Mouse (Mus musculus): ENCODE data around the gene Cachd1. TPM values are rescaled to one million over a fixed set of nuclear protein-coding genes. Genes with fewer than 3 reads are reported as not detected.

The Cachd1 gene
- polyA plus RNA-seq, 1 experiment from 2014 or later: 39.7 TPM

DNA sequence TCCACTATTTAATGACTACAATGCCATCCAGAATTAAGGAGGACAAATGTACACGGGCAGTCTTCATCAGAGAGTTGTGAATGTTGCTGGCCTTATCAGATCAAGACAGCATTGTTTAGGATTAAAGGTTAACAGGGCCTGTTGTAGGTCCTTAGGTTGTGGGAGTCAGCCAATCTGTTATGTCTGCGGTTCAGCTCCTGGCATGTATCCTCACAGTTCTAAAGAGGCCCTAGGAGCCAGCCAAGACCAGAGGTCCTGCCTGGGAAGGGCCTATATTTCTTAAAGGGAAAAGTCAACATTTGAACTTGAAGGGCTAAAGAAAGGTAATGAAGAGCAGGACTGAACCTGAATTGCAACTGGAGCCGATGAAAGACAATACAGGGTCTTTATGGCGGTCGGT, 13.7 kb downstream of the Cachd1 start:
- H3K4me1 ChIP-seq (replicated peaks): peaks cover 34% of the 10 kb centered on the region
- H3K4me2 ChIP-seq: no peak overlapping the region
- no peak overlapping the region for H3K4me3 ChIP-seq (replicated peaks)
- no peaks in the 10 kb centered on the region for H3K27me3 ChIP-seq
- ATAC-seq (ENCODE audit: insufficient number of reproducible peaks, insufficient read depth, low FRiP score, low TSS enrichment, low read depth): no peak
- H3K9me3 ChIP-seq: no peaks in the 10 kb centered on the region
- no peak overlapping the region for H3K27ac ChIP-seq
- 60% methylated on average over 5 of the region's 5 CpGs for WGBS
- H3K36me3 ChIP-seq: no peaks in the 10 kb centered on the region
- H3K9ac ChIP-seq (replicated peaks): no peak overlapping the region

DNA sequence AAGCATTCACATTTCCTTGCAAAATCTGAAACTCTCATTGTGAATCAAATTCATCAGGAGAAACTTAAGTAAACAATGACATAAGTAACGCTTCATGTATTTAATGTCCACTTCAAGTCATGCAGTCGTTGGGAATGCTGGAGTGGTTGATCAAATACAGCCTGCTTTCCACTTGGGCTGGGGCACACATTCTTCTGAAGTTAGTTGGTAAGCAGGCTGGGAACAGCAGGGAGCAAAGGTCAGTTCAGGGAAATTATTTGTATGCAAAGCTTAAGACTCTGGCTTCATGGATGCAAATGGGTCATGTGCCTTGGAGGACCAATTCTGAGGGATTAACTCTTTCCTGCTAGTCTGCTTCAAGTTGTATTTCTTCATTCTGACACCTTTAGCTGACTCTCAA, 16.7 kb downstream of the Cachd1 start:
- Histone ChIP-seq H3K27me3 (no peaks in the 10 kb centered on the region), H3K36me3 (no peaks in the 10 kb centered on the region), H3K9me3 (no peaks in the 10 kb centered on the region), H3K4me3 (replicated peaks) (no peak overlapping the region), H3K9ac (replicated peaks) (no peak overlapping the region), H3K27ac (peak overlapping the region; percentile 67; the same call in 1 of the 2 replicates), H3K4me2 (no peak overlapping the region), H3K4me1 (replicated peaks) (peaks cover 61% of the 10 kb centered on the region)
- ATAC-seq (ENCODE audit: insufficient number of reproducible peaks, insufficient read depth, low FRiP score, low TSS enrichment, low read depth): no peak
- WGBS: 6% methylated on average over 2 of the region's 2 CpGs

DNA sequence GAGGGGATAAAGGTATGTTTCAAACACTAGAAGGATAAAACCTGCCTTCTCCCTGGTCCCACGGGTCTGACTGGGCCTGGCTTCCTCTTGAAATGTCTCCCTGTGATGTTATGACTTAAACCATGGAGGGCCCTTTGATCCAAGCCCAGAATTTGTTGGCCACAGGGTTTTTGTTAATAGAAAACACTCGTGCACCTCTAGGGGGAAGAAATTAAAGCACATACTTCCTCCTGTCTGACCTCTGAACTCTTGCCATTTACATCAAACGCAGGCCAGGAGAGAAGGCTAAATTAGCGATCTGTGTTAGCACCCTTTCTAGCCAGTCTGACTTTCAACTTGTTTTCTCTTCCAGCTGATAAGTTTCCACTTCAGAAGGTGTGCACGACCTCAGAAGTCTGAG, 19.0 kb downstream of the Cachd1 start:
- Histone ChIP-seq H3K4me3 (replicated peaks) (no peak overlapping the region), H3K9ac (replicated peaks) (no peak overlapping the region), H3K9me3 (no peaks in the 10 kb centered on the region), H3K36me3 (no peaks in the 10 kb centered on the region), H3K4me2 (no peak overlapping the region), H3K27ac (no peak overlapping the region), H3K4me1 (replicated peaks) (peaks cover 72% of the 10 kb centered on the region), H3K27me3 (no peaks in the 10 kb centered on the region)
- 3% methylated on average over 5 of the region's 5 CpGs for WGBS
- no peak for ATAC-seq (ENCODE audit: insufficient number of reproducible peaks, insufficient read depth, low FRiP score, low TSS enrichment, low read depth)

DNA sequence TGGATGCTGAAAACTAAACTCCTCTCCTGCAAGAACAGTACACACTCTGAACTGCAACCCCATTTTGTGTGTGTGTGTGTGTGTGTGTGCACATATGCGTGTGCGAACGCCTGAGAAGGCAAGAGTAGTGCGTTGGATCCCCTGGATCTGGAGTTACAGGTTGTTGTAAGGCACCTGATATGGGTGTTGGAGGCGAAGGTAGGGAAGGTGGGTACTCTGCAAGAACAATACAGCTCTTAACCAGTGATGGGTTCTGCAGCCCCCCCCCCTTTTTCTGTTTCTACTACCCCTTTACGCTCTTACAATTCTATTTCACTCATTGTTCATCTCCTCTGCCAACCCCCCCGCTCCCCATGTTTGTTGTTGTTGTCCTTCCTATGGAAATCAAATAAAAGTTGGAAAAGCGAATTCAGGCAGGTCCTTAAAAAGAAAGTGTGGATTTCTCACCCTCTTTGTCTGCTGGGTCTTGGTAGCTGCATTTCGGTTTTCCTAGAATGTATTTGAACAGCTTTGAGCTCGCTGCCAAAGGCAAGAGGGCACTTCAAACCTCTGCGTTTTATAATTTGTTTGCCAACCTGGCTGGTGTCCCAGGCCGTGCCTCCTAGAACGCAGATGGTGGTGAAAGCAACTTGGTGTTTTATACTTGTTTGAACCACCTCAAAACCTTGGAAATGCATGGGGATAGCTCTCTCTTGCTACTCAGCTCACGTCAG, 24.4 kb downstream of the Cachd1 start:
- no peaks in the 10 kb centered on the region for H3K36me3 ChIP-seq
- no peak overlapping the region for H3K9ac ChIP-seq (replicated peaks)
- H3K9me3 ChIP-seq: no peaks in the 10 kb centered on the region
- no peak overlapping the region for H3K27ac ChIP-seq
- ATAC-seq (ENCODE audit: insufficient number of reproducible peaks, insufficient read depth, low FRiP score, low TSS enrichment, low read depth): no peak
- H3K27me3 ChIP-seq: no peaks in the 10 kb centered on the region
- H3K4me1 ChIP-seq (replicated peaks): peaks cover 53% of the 10 kb centered on the region
- 84% methylated on average over 14 of the region's 14 CpGs for WGBS
- no peak overlapping the region for H3K4me2 ChIP-seq
- H3K4me3 ChIP-seq (replicated peaks): no peak overlapping the region

DNA sequence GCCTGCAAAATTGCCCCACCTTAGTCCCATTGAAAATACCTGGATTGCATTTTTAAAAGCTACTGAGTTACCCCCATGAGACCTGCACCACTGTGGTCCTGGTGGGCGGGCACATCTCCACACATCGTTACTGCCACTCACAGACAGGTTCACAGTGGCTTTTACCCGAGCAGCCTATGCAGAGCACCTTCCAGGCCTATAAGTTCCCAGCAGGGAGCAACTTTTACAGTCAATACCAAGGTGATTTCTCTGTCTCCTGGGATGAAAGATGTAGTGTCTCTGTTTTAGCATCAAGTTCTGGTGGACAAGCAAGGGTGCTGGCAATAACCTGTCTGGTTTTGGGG, 24.9 kb downstream of the Cachd1 start:
- Histone ChIP-seq H3K4me2 (no peak overlapping the region), H3K36me3 (no peaks in the 10 kb centered on the region), H3K4me1 (replicated peaks) (peaks cover 47% of the 10 kb centered on the region), H3K9me3 (no peaks in the 10 kb centered on the region), H3K4me3 (replicated peaks) (no peak overlapping the region), H3K9ac (replicated peaks) (no peak overlapping the region), H3K27me3 (no peaks in the 10 kb centered on the region), H3K27ac (no peak overlapping the region)
- WGBS: 44% methylated on average over 3 of the region's 3 CpGs
- no peak for ATAC-seq (ENCODE audit: insufficient number of reproducible peaks, insufficient read depth, low FRiP score, low TSS enrichment, low read depth)

DNA sequence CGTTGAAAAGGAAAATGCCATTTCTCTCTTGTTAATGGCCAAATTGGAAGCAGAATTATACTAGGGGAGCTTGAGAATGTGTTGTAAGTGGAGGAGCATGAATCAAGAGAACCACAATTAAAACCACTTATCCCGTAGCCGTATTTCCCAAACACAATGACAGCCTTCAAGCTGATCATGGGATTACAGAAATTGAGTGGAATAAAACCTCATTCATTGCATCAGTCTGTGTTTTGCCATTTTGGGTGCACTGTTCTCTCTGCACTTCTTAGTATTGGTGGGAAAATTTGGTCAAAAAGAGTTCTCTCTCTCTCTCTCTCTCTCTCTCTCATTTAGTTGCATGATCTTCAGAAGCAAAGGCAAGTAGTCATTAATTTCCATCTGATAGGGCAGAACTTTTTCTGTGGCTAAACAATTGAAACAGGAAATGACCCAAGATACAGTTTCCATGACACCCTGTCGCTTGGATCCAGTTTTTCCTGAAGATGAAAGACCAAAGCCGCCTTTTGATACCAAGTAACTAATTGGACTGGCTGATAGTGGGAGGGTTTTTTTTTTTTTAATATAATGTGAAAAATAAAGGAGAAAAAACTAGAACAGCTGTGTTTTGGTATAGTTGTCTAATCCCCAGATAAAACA, 34.7 kb downstream of the Cachd1 start:
- H3K4me3 ChIP-seq (replicated peaks): no peak overlapping the region
- no peak for ATAC-seq (ENCODE audit: insufficient number of reproducible peaks, insufficient read depth, low FRiP score, low TSS enrichment, low read depth)
- no peak overlapping the region for H3K9ac ChIP-seq (replicated peaks)
- no peak overlapping the region for H3K27ac ChIP-seq
- peaks cover 29% of the 10 kb centered on the region for H3K4me1 ChIP-seq (replicated peaks)
- H3K9me3 ChIP-seq: no peaks in the 10 kb centered on the region
- H3K36me3 ChIP-seq: no peaks in the 10 kb centered on the region
- WGBS: 28% methylated on average over 5 of the region's 5 CpGs
- H3K27me3 ChIP-seq: no peaks in the 10 kb centered on the region
- no peak overlapping the region for H3K4me2 ChIP-seq

DNA sequence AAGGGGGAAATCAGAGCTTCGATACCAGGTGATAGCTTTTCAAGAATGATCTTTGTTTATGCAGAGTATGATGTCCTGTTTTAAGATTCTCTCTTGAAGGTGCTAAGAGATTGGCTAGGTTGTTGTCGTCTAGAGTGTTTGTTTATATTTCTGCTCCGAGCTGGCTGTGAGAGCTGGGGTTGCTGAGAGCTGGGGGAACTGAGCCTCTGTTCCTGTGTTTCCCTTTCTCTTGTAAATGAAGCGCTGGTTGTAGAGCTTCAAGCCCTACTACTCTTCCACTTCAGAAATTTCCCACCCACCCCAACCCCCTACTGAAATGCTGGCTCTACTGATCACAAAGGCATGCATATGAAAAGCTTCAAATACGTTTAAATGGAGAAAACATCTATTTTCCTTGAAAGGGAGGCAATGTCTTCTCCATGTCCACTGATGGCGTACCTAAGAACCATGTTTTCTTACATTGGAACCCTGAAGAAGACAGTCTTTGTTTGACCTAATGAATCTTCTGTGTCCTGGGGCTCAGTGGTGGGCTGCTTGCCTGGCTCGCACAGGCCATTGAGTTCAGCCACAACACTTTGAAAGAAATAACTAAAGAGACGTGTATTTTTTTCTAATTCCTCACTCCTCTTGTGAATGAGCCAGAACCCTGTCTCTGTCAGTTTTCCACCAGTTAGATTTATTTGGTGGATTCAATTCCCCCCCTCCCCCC, 35.5 kb downstream of the Cachd1 start:
- Histone ChIP-seq H3K36me3 (no peaks in the 10 kb centered on the region), H3K9me3 (no peaks in the 10 kb centered on the region), H3K4me1 (replicated peaks) (peaks cover 29% of the 10 kb centered on the region), H3K4me3 (replicated peaks) (no peak overlapping the region), H3K27me3 (no peaks in the 10 kb centered on the region), H3K27ac (no peak overlapping the region), H3K4me2 (no peak overlapping the region), H3K9ac (replicated peaks) (no peak overlapping the region)
- ATAC-seq (ENCODE audit: insufficient number of reproducible peaks, insufficient read depth, low FRiP score, low TSS enrichment, low read depth): no peak
- 48% methylated on average over 8 of the region's 8 CpGs for WGBS

DNA sequence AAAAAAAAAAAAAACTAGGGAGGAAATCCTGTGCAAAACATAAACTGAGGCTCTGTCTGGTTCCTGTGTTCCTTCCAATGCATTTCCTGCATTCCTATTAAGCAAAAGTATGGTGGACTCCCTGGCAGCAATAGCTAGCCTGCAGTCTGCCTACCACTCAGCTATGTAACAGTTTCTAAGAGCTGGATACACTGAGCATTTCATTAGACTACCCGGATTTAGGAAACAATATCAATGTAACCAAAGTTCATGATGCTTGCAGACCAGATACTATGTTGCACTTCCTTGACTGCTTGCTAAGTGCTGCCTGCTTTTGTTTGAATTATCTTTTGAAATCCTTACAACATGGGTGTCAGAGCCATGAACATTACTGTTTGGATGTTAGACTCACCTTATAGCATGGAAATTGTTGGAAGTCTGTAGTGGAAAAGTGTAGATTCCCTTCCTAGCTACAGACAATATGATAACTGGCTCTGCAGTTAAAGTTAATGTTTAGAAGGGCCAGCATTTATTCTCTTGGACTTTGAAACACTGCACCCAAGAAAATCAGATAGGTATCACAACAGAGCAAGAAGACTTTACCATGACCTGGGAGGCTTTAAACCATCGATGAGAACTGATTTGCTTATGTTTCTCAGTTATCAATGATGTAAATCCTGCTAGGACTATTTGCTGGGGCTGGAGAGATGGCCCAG, 37.4 kb downstream of the Cachd1 start:
- Histone ChIP-seq H3K27me3 (no peaks in the 10 kb centered on the region), H3K27ac (no peak overlapping the region), H3K4me3 (replicated peaks) (no peak overlapping the region), H3K9me3 (no peaks in the 10 kb centered on the region), H3K4me2 (no peak overlapping the region), H3K9ac (replicated peaks) (no peak overlapping the region), H3K4me1 (replicated peaks) (peaks cover 29% of the 10 kb centered on the region), H3K36me3 (no peaks in the 10 kb centered on the region)
- no peak for ATAC-seq (ENCODE audit: insufficient number of reproducible peaks, insufficient read depth, low FRiP score, low TSS enrichment, low read depth)
- 87% methylated on average over 2 of the region's 2 CpGs for WGBS

DNA sequence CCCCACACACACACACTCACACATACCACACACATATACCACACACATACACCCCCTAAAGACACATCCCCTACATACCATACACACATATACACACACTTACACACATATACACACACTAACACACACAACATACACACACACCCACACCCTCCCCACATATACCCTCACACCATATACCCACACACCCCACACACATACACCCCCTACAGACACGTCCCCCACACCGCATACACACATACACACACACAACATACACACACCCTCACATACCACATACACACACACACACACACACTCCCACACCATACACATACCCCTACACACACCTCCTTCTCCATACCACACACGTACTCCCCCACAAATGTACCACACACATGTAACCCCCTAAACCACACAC, 42.8 kb downstream of the Cachd1 start:
- H3K4me2 ChIP-seq: no peak overlapping the region
- H3K9me3 ChIP-seq: no peaks in the 10 kb centered on the region; the same call in 1 of the 2 replicates
- no peak overlapping the region for H3K27ac ChIP-seq
- H3K36me3 ChIP-seq: no peaks in the 10 kb centered on the region
- ATAC-seq (ENCODE audit: insufficient number of reproducible peaks, insufficient read depth, low FRiP score, low TSS enrichment, low read depth): no peak
- H3K27me3 ChIP-seq: no peaks in the 10 kb centered on the region
- H3K9ac ChIP-seq (replicated peaks): no peak overlapping the region
- H3K4me3 ChIP-seq (replicated peaks): no peak overlapping the region
- WGBS: 89% methylated on average over 3 of the region's 3 CpGs
- H3K4me1 ChIP-seq (replicated peaks): peaks cover 12% of the 10 kb centered on the region

DNA sequence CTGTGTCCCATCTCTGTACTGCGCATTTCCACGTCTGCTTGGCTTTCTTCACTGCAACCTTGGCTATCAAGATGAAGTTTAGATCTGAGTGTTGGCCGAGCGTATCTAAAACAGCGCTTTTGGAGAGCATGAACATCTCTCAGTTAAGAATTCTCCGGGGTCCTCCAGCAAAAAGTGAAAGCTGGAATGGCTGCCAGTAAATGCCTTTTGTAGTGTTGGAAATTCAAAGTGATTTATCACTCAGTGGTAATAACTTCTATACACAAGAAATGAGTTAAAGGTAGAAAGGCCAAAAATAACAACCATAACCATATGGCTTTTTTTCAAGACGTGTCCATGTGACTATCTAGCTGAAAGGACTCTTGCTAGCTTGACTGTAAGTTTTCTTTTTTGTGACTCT, 46.1 kb downstream of the Cachd1 start:
- WGBS: 83% methylated on average over 7 of the region's 7 CpGs
- Histone ChIP-seq H3K4me2 (no peak overlapping the region), H3K9ac (replicated peaks) (no peak overlapping the region), H3K27me3 (no peaks in the 10 kb centered on the region), H3K4me3 (replicated peaks) (no peak overlapping the region), H3K4me1 (replicated peaks) (peaks cover 28% of the 10 kb centered on the region), H3K9me3 (no peaks in the 10 kb centered on the region; the same call in 1 of the 2 replicates), H3K36me3 (no peaks in the 10 kb centered on the region), H3K27ac (no peak overlapping the region)
- ATAC-seq (ENCODE audit: insufficient number of reproducible peaks, insufficient read depth, low FRiP score, low TSS enrichment, low read depth): no peak

DNA sequence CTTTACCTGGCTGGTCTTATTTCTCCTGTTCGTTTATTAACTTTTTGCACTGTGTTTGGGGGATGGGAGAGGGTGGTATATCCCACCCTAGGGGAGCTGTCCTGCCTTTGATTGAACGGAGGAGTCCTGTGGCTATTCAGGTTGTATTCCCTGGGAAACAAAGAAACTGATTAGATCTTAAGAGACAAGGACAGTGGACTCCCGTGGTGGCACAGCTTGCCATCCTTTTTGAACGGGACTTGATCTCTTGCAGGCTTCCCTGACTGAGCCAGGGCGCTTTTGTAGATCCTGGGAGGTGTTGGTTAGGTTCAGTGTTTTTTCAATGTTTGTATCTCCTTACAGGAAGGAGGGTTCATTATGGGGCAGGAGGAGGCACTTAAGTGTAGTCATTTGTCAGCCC, 50.9 kb downstream of the Cachd1 start:
- Histone ChIP-seq H3K9me3 (no peaks in the 10 kb centered on the region), H3K27ac (no peak overlapping the region), H3K27me3 (no peaks in the 10 kb centered on the region), H3K4me3 (replicated peaks) (no peak overlapping the region), H3K4me1 (replicated peaks) (peaks cover 51% of the 10 kb centered on the region), H3K9ac (replicated peaks) (no peak overlapping the region), H3K36me3 (no peaks in the 10 kb centered on the region), H3K4me2 (no peak overlapping the region)
- WGBS: 9% methylated on average over 5 of the region's 5 CpGs
- ATAC-seq (ENCODE audit: insufficient number of reproducible peaks, insufficient read depth, low FRiP score, low TSS enrichment, low read depth): no peak
